Mouse (Mus musculus) neutrophil, adult 5-6 weeks (primary cell): ENCODE measurements around the gene Snx9. TPM values are rescaled to one million over a fixed set of nuclear protein-coding genes. Genes with fewer than 3 reads are reported as not detected.

Experiments used
- ATAC-seq: fragments of 151-379, 151-347 bp; 2 replicates; pipeline ENCODE4 v1.8.0; 2017; ENCODE audit warnings: mild to moderate bottlenecking, moderate TSS enrichment; ENCODE audit not compliant: insufficient number of reproducible peaks, poor library complexity, low FRiP score, severe bottlenecking; ENCODE audit errors: extremely low read depth
- total RNA-seq: library from RNA; stranded (forward); fragments of 200-1000 nt; gene quantifications from 2 replicates; pipeline ENCODE4 v1.2.3, GENCODE M21; 2017

Gene Snx9
- total RNA-seq, 1 experiment from 2014 or later = 73.9 TPM

- peak; percentile 73 for ATAC-seq
Measured at GRCm38 (mm10) chr17:5897326-5898200, 56.4 kb downstream of the Snx9 start.

GRCm38 (mm10) chr17:5899251-5899650, 58.1 kb downstream of the Snx9 start:
- ATAC-seq = no peak

- no peak for ATAC-seq
Measured at GRCm38 (mm10) chr17:5901381-5901780, 60.3 kb downstream of the Snx9 start.

- ATAC-seq = no peak
Measured at GRCm38 (mm10) chr17:5903630-5904301, 62.6 kb downstream of the Snx9 start.

GRCm38 (mm10) chr17:5909681-5910080, 68.6 kb downstream of the Snx9 start:
- no peak for ATAC-seq

- ATAC-seq = no peak
Measured at GRCm38 (mm10) chr17:5911591-5911990, 70.5 kb downstream of the Snx9 start.

GRCm38 (mm10) chr17:5912797-5913196, 71.7 kb downstream of the Snx9 start:
- no peak for ATAC-seq

GRCm38 (mm10) chr17:5914217-5914616, 73.1 kb downstream of the Snx9 start:
- ATAC-seq = no peak

GRCm38 (mm10) chr17:5921954-5922353, 80.8 kb downstream of the Snx9 start:
- no peak for ATAC-seq

GRCm38 (mm10) chr17:5923281-5923680, 82.2 kb downstream of the Snx9 start:
- no peak for ATAC-seq

- no peak for ATAC-seq
Measured at GRCm38 (mm10) chr17:5924238-5924637, 83.1 kb downstream of the Snx9 start.

- ATAC-seq = no peak
Measured at GRCm38 (mm10) chr17:5926710-5927109, 85.6 kb downstream of the Snx9 start.

GRCm38 (mm10) chr17:5929031-5929430, 87.9 kb downstream of the Snx9 start:
- ATAC-seq = no peak

- ATAC-seq = no peak
Measured at GRCm38 (mm10) chr17:5932161-5932560, 91.0 kb downstream of the Snx9 start.

GRCm38 (mm10) chr17:5934554-5935324, 93.6 kb downstream of the Snx9 start:
- ATAC-seq = peak; percentile 86

GRCm38 (mm10) chr17:5935680-5936079, 94.6 kb downstream of the Snx9 start:
- ATAC-seq = no peak

- ATAC-seq = no peak
Measured at GRCm38 (mm10) chr17:5936276-5936675, 95.1 kb downstream of the Snx9 start.

GRCm38 (mm10) chr17:5937441-5937840, 96.3 kb downstream of the Snx9 start:
- ATAC-seq = no peak

GRCm38 (mm10) chr17:5939871-5940270, 98.7 kb downstream of the Snx9 start:
- ATAC-seq = no peak
